Mouse (Mus musculus) liver, embryonic 16.5 days (tissue): ENCODE results near the gene Tnip1. TPM values are rescaled to one million over a fixed set of nuclear protein-coding genes. Genes with fewer than 3 reads are reported as not detected.

ENCODE experiments used
- ATAC-seq: fragments of 200-750 bp; cut with Nextera tagmentation; 2 replicates; pipeline ENCODE4 v1.8.0; 2017; ENCODE audit warnings: low read depth, mild to moderate bottlenecking, moderate number of reproducible peaks, moderate library complexity
- H3K27ac ChIP-seq: fragments of 300-500 bp; sonication (generic); 2 replicates; pipeline ENCODE4 v1.5.1; 2014; ENCODE audit warnings: mild to moderate bottlenecking, low read length
- H3K27me3 ChIP-seq: fragments of 300-500 bp; sonication (generic); 2 replicates; pipeline ENCODE4 v1.6.1; 2014; ENCODE audit warnings: low read depth, low read length, mixed read lengths; ENCODE audit not compliant: control insufficient read depth, insufficient read depth
- H3K36me3 ChIP-seq: fragments of 300-500 bp; sonication (generic); 2 replicates; pipeline ENCODE4 v1.6.1; 2014; ENCODE audit warnings: mild to moderate bottlenecking; ENCODE audit not compliant: control insufficient read depth, insufficient read depth
- H3K4me1 ChIP-seq: fragments of 300-500 bp; sonication (generic); 2 replicates; pipeline ENCODE4 v1.6.1; 2014; ENCODE audit warnings: low read depth, low read length, mixed read lengths; ENCODE audit not compliant: control insufficient read depth
- H3K4me2 ChIP-seq: fragments of 300-500 bp; sonication (generic); 2 replicates; pipeline ENCODE4 v1.6.1; 2014; ENCODE audit warnings: low read depth, low read length, mixed read lengths
- H3K4me3 ChIP-seq: fragments of 300-500 bp; sonication (generic); 2 replicates; pipeline ENCODE4 v1.5.1; 2014; ENCODE audit warnings: low read depth, mild to moderate bottlenecking, low read length
- H3K9ac ChIP-seq: fragments of 300-500 bp; sonication (generic); 2 replicates; pipeline ENCODE4 v1.6.1; 2014; ENCODE audit warnings: low read depth, low read length
- H3K9me3 ChIP-seq: fragments of 300-500 bp; sonication (generic); replicated peaks from 2 replicates; pipeline ENCODE4 v1.6.1; 2016; ENCODE audit warnings: low read length; ENCODE audit not compliant: control insufficient read depth
- WGBS: fragments of 180-500 bp; shearing (Covaris S2); extraction: QIAGEN DNeasy Blood & Tissue Kit; methylation state at CpG from one replicate; pipeline ENCODE4 v1.1.7; 2014; ENCODE audit not compliant: insufficient replicate concordance; 5-methylcytosine and 5-hydroxymethylcytosine counted together
- polyA plus RNA-seq: library from polyadenylated mRNA; unstranded; fragments of >200 nt; fragmentation: Nextera tagmentation; extraction: Ambion mirVana; gene quantifications from 2 replicates; pipeline ENCODE4 v1.2.1, GENCODE M21; 2015

Tnip1 gene
- polyA plus RNA-seq, 1 experiment from 2014 or later: 6.5 TPM

GRCm38 (mm10) chr11:54953993-54954446, 8.7 kb downstream of the Tnip1 start:
- ATAC-seq: no peak
- no peak overlapping the region for H3K9ac ChIP-seq
- H3K36me3 ChIP-seq: no peaks in the 10 kb centered on the region
- no peak overlapping the region for H3K4me2 ChIP-seq
- H3K27ac ChIP-seq: no peak overlapping the region
- H3K27me3 ChIP-seq: no peaks in the 10 kb centered on the region
- no peak overlapping the region for H3K4me3 ChIP-seq
- H3K4me1 ChIP-seq: peaks cover 17% of the 10 kb centered on the region
- H3K9me3 ChIP-seq: no peaks in the 10 kb centered on the region
- WGBS: 61% methylated on average over 9 of the region's 9 CpGs

DNA sequence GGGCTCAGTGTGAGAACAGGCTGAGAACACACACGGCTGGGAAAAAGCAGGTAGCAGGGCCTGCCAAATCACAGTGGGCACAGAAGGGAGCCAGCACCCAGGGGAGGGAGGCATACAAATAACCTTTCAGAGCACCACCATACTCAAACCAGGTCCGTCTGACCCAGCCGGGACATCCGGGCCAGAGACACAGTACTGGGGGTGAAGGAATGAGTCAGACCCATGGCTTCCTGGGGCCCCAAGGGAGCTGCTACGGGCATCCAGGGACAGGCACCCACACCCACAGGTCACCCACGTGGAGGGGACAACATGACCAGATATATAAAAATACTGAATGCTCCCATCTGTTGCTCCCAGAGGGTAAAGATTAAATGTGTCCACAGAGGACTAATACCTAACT, 10.1 kb downstream of the Tnip1 start:
- Histone ChIP-seq H3K4me2 (no peak overlapping the region), H3K27me3 (no peaks in the 10 kb centered on the region), H3K4me1 (peaks cover 11% of the 10 kb centered on the region), H3K4me3 (no peak overlapping the region), H3K27ac (no peak overlapping the region), H3K36me3 (no peaks in the 10 kb centered on the region), H3K9me3 (no peaks in the 10 kb centered on the region), H3K9ac (peak overlapping the region; percentile 15; the same call in 1 of the 2 replicates)
- WGBS: 36% methylated on average over 6 of the region's 6 CpGs
- ATAC-seq: no peak

DNA sequence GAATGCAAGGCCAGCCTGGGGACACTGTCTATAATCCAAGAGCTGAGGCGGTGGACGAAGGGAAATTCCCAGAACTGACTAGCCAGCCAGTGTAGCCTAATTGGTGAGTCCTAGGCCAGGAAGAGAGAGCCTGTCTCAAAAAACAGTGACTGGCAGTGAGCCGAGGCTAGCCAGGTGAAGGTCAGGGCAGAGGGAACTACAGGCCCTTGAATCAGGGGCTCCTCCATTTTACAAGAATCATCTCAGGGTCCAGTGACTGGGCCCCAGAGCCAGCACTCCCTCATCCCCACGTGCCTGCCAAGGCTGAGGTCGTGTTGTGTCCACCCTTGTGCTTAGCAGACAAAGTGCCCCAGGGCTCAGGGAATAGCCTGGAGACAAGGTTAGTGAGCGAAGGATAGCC, 12.0 kb downstream of the Tnip1 start:
- WGBS: 59% methylated on average over 6 of the region's 6 CpGs
- Histone ChIP-seq H3K27me3 (no peaks in the 10 kb centered on the region), H3K4me1 (peaks cover 8% of the 10 kb centered on the region), H3K4me2 (no peak overlapping the region), H3K9me3 (no peaks in the 10 kb centered on the region), H3K9ac (no peak overlapping the region), H3K36me3 (no peaks in the 10 kb centered on the region), H3K27ac (no peak overlapping the region), H3K4me3 (no peak overlapping the region)
- no peak for ATAC-seq

DNA sequence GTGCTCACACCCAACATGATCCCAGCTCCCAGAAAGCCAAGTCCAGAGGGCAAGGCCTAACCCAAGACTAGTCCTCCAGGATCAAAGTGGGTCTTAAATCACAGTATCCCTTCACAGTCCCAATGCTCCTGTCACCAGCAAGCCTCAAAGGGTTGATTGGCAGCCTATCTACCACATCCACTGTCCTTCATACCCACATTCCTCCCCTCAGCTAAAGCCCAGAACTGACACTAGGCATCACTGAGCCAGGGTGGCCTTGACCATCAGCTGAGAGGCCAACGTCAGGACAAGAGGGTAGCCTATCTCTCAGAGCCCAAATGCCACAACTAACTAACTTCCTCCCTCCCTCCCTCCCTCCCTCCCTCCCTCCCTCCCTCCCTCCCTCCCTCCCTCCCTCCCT, 13.0 kb downstream of the Tnip1 start:
- no peaks in the 10 kb centered on the region for H3K27me3 ChIP-seq
- peaks cover 5% of the 10 kb centered on the region for H3K4me1 ChIP-seq
- ATAC-seq: no peak
- H3K4me3 ChIP-seq: no peak overlapping the region
- WGBS: 24% methylated on average over 1 of the region's 1 CpGs
- H3K27ac ChIP-seq: no peak overlapping the region
- no peak overlapping the region for H3K4me2 ChIP-seq
- no peak overlapping the region for H3K9ac ChIP-seq
- H3K36me3 ChIP-seq: no peaks in the 10 kb centered on the region
- H3K9me3 ChIP-seq: no peaks in the 10 kb centered on the region

DNA sequence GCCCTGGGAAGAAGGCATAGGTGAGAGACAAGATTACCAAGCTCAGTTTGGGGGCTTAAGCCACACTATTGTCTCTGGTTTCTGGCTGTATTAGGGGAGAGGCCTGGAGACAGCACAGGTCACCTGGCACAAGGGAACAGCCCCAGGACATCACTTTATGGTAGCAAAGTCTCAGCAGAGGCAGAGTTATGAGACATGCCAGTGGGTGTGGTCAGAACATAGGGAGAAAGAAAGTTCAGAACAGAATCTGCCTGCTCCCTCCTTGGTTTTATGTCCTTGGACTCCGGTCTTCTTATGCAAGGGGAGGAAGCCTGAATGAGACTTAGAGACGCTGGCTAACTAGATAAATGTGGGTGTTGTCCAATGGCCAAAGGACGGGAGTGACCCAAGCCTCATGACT, 18.0 kb downstream of the Tnip1 start:
- no peak for ATAC-seq
- no peaks in the 10 kb centered on the region for H3K27me3 ChIP-seq
- H3K9ac ChIP-seq: no peak overlapping the region
- no peak overlapping the region for H3K27ac ChIP-seq
- no peak overlapping the region for H3K4me2 ChIP-seq
- H3K36me3 ChIP-seq: no peaks in the 10 kb centered on the region
- 69% methylated on average over 3 of the region's 3 CpGs for WGBS
- H3K4me3 ChIP-seq: no peak overlapping the region
- H3K9me3 ChIP-seq: no peaks in the 10 kb centered on the region
- no peaks in the 10 kb centered on the region for H3K4me1 ChIP-seq

DNA sequence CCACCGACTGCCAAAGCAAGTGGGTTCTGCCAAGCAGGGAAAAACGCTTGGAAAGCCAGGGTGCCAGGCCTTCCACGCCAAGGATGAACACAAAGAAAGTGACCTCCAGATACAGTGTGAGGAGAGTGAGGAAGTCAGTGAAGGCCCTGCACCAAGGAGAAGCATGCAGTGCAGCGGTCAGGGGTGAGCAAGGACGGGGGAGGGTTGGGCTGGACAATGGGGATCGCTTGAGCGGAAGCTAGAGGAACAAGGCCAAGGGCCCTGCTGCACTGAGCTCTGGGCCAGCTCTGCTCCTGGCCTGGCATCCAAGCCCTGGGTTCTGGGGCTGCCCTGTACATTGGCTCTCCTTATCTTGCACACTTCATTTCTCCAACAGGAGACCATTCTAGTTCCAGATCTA, 22.7 kb downstream of the Tnip1 start:
- Histone ChIP-seq H3K27me3 (no peaks in the 10 kb centered on the region), H3K4me1 (no peaks in the 10 kb centered on the region; the same call in 1 of the 2 replicates), H3K27ac (no peak overlapping the region), H3K4me2 (no peak overlapping the region), H3K9me3 (no peaks in the 10 kb centered on the region), H3K9ac (no peak overlapping the region), H3K36me3 (no peaks in the 10 kb centered on the region), H3K4me3 (no peak overlapping the region)
- WGBS: 69% methylated on average over 7 of the region's 7 CpGs
- ATAC-seq: no peak

- no peaks in the 10 kb centered on the region for H3K27me3 ChIP-seq
These were observed 23.2 kb downstream of the Tnip1 start for GRCm38 (mm10) chr11:54939501-54939900.

GRCm38 (mm10) chr11:54936771-54937140, 26.0 kb downstream of the Tnip1 start:
- Histone ChIP-seq H3K27me3 (no peaks in the 10 kb centered on the region), H3K27ac (no peak overlapping the region), H3K4me2 (no peak overlapping the region), H3K9me3 (no peaks in the 10 kb centered on the region), H3K9ac (no peak overlapping the region), H3K36me3 (no peaks in the 10 kb centered on the region), H3K4me3 (no peak overlapping the region), H3K4me1 (no peaks in the 10 kb centered on the region; the same call in 1 of the 2 replicates)
- no peak for ATAC-seq
- WGBS: 67% methylated on average over 3 of the region's 3 CpGs

More at GRCm38 (mm10) chr11:54939501-54939900, 23.2 kb downstream of the Tnip1 start:
- Histone ChIP-seq H3K4me1 (no peaks in the 10 kb centered on the region; the same call in 1 of the 2 replicates), H3K4me3 (no peak overlapping the region), H3K9ac (no peak overlapping the region), H3K9me3 (no peaks in the 10 kb centered on the region), H3K4me2 (no peak overlapping the region), H3K27ac (no peak overlapping the region), H3K36me3 (no peaks in the 10 kb centered on the region)
- no peak for ATAC-seq
- 82% methylated on average over 8 of the region's 8 CpGs for WGBS

- no peak overlapping the region for H3K9ac ChIP-seq
- H3K27ac ChIP-seq: no peak overlapping the region
- no peaks in the 10 kb centered on the region; the same call in 1 of the 2 replicates for H3K4me1 ChIP-seq
- H3K9me3 ChIP-seq: no peaks in the 10 kb centered on the region
- H3K36me3 ChIP-seq: no peaks in the 10 kb centered on the region
- 42% methylated on average over 12 of the region's 12 CpGs for WGBS
- H3K4me3 ChIP-seq: no peak overlapping the region
- no peak overlapping the region for H3K4me2 ChIP-seq
- peak; percentile 50; the same call in 1 of the 2 replicates for ATAC-seq
- no peaks in the 10 kb centered on the region for H3K27me3 ChIP-seq
These were observed 26.5 kb downstream of the Tnip1 start for GRCm38 (mm10) chr11:54936035-54936770.
